Mouse (Mus musculus): ENCODE data around the gene Dnaic1. TPM values are rescaled to one million over a fixed set of nuclear protein-coding genes. Genes with fewer than 3 reads are reported as not detected.

The Dnaic1 gene
- total and polyA plus RNA-seq, 3 experiments = 0.34 to 4.1 (median 0.89) TPM

DNA sequence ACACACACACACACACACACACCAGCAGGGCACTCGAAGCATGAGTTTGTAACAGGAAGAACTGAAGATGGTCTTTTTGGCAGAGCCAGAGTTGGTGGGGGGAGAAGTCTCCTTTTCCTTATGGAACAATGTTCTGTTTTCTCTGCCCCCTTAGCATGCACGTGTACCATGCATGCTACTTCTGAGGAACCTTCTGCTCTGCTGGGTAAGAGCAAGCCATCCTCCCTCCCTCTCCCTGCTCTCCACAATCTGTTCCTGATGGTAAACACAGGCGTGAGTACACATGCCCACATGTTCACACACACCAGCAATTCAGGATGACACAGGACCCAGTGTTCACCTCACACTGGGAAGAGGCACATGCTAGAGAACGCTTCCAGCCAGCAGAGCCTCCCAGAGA, 111.6 kb downstream of the Dnaic1 start:
- TF ChIP-seq MAFK (IDR thresholded peaks at IDR 0.05; ENCODE audit: insufficient replicate concordance, low read length) (no peak), JUND (conservative IDR thresholded peaks at IDR 0.05; ENCODE audit: low read depth, low read length) (no peak), HCFC1 (IDR thresholded peaks at IDR 0.05; ENCODE audit: low read depth, low read length) (no peak), USF1 (IDR thresholded peaks at IDR 0.05; ENCODE audit: low read depth, low read length) (no peak), UBTF (IDR thresholded peaks at IDR 0.05; ENCODE audit: low read depth, low read length) (no peak), TCF12 (IDR thresholded peaks at IDR 0.05; ENCODE audit: low read depth, low read length) (no peak), ZMIZ1 (IDR thresholded peaks at IDR 0.05; ENCODE audit: low read depth, low read length) (no peak), BHLHE40 (IDR thresholded peaks at IDR 0.05; ENCODE audit: low read depth, low read length) (no peak), MYC (IDR thresholded peaks at IDR 0.05; ENCODE audit: low read depth, low read length) (no peak), IRF4 (IDR thresholded peaks at IDR 0.05; ENCODE audit: low read depth, low read length) (no peak), KAT2A (IDR thresholded peaks at IDR 0.05; ENCODE audit: insufficient replicate concordance, low read length) (no peak), ZC3H11A (IDR thresholded peaks at IDR 0.05; ENCODE audit: low read depth, low read length) (no peak), GABPA (IDR thresholded peaks at IDR 0.05; ENCODE audit: insufficient replicate concordance, low read depth, low read length) (no peak), SIN3A (IDR thresholded peaks at IDR 0.05; ENCODE audit: low read length) (no peak), EP300 (IDR thresholded peaks at IDR 0.05; ENCODE audit: low read length) (no peak), NELFE (IDR thresholded peaks at IDR 0.05; ENCODE audit: low read depth, low read length) (no peak)
- H3K9me3 ChIP-seq (replicated peaks; ENCODE audit: low read length) = no peaks in the 10 kb centered on the region
- H3K36me3 ChIP-seq (replicated peaks in 1 of 2; ENCODE audit: control insufficient read depth in 1 of 2, insufficient read depth in 1 of 2, low read length in 1 of 2) = no peaks in the 10 kb centered on the region
- no peak overlapping the region for H3K4me3 ChIP-seq (replicated peaks in 1 of 3; ENCODE audit: low read depth in 2 of 3, low read length in 2 of 3, poor library complexity in 1 of 3)
- DNase-seq (ENCODE audit: extremely low read depth) = no peak
- no peak overlapping the region for H3K27ac ChIP-seq (ENCODE audit: insufficient read depth, low read depth)
- H3K4me2 ChIP-seq (ENCODE audit: insufficient read depth, low read depth, poor library complexity, severe bottlenecking) = no peak overlapping the region
- H3K27me3 ChIP-seq (replicated peaks) = peaks cover 64% of the 10 kb centered on the region
- dilution Hi-C loops (cut with MboI; ENCODE audit: extremely low pct_ligation_motif_present, extremely low pct_unique_long_range_greater_than_20kb, low sequenced_read_pairs) (no loop called here), in situ Hi-C loops (cut with MboI; ENCODE audit: low pct_ligation_motif_present, low pct_unique_long_range_greater_than_20kb, low sequenced_read_pairs) (no loop called here)
- no peaks in the 10 kb centered on the region for H3K4me1 ChIP-seq (ENCODE audit: control insufficient read depth in 1 of 2, insufficient read depth in 2 of 2)
- no peak overlapping the region for H3K9ac ChIP-seq (ENCODE audit: insufficient read depth, low read depth)
- H3K79me2 ChIP-seq (replicated peaks; ENCODE audit: control insufficient read depth, extremely low read depth, insufficient read depth, poor library complexity, severe bottlenecking) = no peaks in the 10 kb centered on the region

DNA sequence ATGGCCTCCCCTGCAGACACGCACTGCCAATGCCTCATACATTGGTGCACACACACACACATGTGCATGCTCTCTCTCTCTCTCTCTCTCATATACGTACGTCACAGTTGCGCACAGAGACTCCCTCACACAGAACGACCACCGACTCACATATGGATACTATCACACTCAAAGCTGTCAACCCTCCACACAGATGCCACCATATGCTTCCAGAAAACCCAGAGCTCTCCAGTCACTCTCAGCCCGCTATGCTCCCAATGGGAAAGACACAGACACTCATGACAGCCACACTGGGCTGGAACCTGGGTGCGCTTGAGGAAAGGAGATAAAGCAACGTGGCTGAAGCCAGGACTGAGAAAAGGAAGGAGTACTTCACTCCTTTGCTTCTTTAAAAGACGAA, 112.4 kb downstream of the Dnaic1 start:
- H3K9me3 ChIP-seq (replicated peaks; ENCODE audit: low read length) = no peaks in the 10 kb centered on the region
- H3K36me3 ChIP-seq (replicated peaks in 1 of 2; ENCODE audit: control insufficient read depth in 1 of 2, insufficient read depth in 1 of 2, low read length in 1 of 2) = no peaks in the 10 kb centered on the region
- TF ChIP-seq ZC3H11A (IDR thresholded peaks at IDR 0.05; ENCODE audit: low read depth, low read length) = no peak
- no peaks in the 10 kb centered on the region for H3K79me2 ChIP-seq (replicated peaks; ENCODE audit: control insufficient read depth, extremely low read depth, insufficient read depth, poor library complexity, severe bottlenecking)
- in situ Hi-C loops (cut with MboI; ENCODE audit: low pct_ligation_motif_present, low pct_unique_long_range_greater_than_20kb, low sequenced_read_pairs) = no loop called here
- H3K27me3 ChIP-seq (replicated peaks) = peaks cover 56% of the 10 kb centered on the region
- dilution Hi-C loops (cut with MboI; ENCODE audit: extremely low pct_ligation_motif_present, extremely low pct_unique_long_range_greater_than_20kb, low sequenced_read_pairs) = no loop called here
- no peak for DNase-seq (ENCODE audit: extremely low read depth)
- no peaks in the 10 kb centered on the region for H3K4me1 ChIP-seq (ENCODE audit: control insufficient read depth in 1 of 2, insufficient read depth in 2 of 2)
- no peak overlapping the region for H3K27ac ChIP-seq (ENCODE audit: insufficient read depth, low read depth)
- H3K4me3 ChIP-seq (replicated peaks in 1 of 3; ENCODE audit: low read depth in 2 of 3, low read length in 2 of 3, poor library complexity in 1 of 3) = no peak overlapping the region
- no peak overlapping the region for H3K9ac ChIP-seq (ENCODE audit: insufficient read depth, low read depth)
- H3K4me2 ChIP-seq (ENCODE audit: insufficient read depth, low read depth, poor library complexity, severe bottlenecking) = no peak overlapping the region

All from CH12.LX (cell line).